Mouse (Mus musculus) heart, postnatal 0 days (tissue): ENCODE measurements around the gene Nmrk1.

Experiments used
- CTCF ChIP-seq: IDR thresholded peaks from 2 replicates; pipeline ENCODE4 v1.5.1; 2016; ENCODE audit warnings: antibody characterized with exemption, control low read depth, low read depth
- EP300 ChIP-seq: IDR thresholded peaks from 2 replicates; pipeline ENCODE4 v1.6.1; 2016; ENCODE audit warnings: antibody characterized with exemption, low read depth

DNA sequence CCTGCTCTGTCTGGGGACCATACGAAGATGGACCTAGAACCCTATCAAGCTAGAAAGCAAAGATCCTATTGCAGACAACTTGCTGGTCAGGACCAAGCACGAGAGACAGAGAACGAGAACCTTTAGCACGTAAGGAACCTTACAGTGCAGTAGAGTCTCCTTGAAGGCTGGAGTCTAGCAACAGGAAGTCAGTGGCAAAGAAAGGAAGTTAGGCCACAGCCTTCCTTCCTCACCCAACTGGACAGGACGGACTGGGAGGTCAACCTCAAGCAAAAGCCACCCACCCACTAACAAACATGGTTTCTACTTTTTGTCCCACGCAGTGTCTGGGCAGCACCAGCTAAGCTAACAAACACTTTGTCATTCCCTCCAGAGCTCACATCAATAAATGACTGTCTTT lies 48.9 kb upstream of the Nmrk1 start:
- TF ChIP-seq CTCF (no peak), EP300 (no peak)
